Mouse (Mus musculus) neutrophil, adult 83 days (primary cell): Measurements from ENCODE around the gene Trpv6. TPM values are rescaled to one million over a fixed set of nuclear protein-coding genes. Genes with fewer than 3 reads are reported as not detected.

ENCODE experiments used
- total RNA-seq, 2 experiments: library from RNA; stranded (reverse); gene quantifications; one replicate each; pipeline ENCODE4 v1.2.4; 2023

Gene Trpv6
- not detected for total RNA-seq

DNA sequence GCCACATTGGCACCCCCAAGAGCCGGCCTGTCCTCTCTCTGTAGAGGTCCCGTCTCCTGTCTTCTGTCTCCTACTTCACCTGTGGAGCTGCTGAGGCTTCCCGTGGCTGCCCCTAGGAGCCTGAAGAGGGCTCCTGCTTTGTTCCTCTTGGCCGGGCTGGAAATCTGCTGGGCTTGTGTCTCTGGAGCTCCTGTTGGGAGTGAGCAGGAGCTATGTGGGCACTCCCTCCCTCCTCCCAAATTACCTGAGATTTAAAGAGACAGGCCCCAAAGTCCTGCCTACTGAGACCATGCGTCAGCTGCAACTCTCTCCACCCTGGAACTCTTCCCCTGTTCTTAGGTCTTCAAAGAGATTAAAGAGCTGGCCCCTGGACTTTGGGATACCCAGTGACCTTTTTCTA lies at the start of gene Trpv6:
TSS of gene Trpv6 (minus strand) at position 228 of the 400 bp plus-strand sequence.

DNA sequence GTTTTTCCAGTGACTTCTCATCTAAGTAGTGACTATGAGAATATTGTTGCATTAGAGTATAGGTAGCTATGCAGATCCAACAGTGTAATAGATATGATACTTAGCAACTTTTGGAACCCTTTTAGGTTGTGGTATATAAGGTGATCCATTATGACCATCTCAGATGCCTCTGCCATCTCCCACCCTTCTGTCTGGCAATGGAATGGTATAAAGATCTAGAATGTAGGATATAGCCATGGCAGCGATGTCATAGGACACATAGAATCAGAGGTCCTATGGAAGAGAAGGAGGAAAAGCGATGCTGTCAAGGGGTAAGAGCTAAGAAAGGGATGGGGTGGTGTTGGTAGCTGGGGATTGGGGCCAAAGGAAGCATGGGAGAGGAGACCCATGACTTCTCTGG lies 47.9 kb upstream of the Trpv6 start, which contains the start of gene Llcfc1:
TSS of gene Llcfc1 (plus strand) at position 301 of the 400 bp plus-strand sequence.

DNA sequence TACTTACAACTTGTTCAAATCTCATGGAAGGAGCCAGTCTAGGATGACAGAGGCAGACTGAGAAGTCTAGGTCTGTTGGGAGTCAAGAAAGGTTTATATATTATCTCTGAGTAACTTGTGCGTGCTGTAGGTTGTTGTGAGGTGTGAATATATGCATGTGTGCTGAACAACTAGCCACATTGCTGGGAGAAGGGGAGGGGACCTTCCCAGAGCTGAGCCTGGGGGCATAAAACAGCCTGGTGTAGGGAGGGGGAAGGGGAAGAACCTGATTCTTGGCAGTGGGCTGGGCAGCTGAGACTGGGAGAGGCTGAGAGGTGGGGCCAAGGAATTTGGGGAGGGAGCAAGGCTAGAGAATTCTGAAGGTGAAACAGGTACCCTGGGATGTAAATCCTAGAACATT lies 44.5 kb upstream of the Trpv6 start, which contains the start of gene Trpv5:
TSS of gene Trpv5 (minus strand) at position 101 of the 400 bp plus-strand sequence.

DNA sequence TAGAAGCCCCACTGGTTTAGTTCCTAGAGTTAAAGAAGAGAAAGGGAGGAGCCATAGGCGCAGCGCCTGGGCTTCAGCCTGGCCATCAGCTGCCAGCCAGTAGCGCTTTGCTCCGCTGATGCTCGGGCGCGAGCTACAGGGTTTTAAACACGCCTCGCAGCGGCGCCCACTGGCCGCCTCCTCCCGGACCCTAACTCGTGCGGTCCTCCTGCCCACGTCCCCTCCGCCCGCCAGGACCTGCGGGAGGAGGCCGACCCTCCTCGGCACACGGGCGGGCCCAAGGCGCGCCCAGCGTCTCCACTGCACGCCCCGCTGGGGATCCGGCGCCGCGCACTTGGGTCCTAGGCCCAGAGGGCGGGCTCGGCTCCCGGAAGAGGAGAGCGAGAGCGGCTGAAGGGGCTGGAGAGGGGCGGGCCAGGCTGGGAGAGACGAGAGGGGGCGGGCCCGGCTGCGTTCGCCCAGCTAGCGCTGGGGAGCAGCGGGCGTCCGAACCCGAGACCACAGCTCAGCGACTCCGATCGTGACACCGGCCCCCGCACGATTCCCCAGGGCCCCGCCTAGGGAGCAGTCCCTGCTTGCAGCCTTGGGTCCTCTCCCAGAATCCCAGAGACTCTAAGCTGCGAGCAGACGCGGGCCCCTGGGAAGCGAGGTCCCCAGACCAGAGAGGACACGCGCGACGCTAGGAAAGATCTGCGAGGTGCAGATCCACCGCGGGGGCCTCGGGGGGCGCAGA lies 31.0 kb downstream of the Trpv6 start, which contains the start of gene Ephb6:
TSS of gene Ephb6 (plus strand) at position 422 of the 733 bp plus-strand sequence.

Other genes with a start within 250 kb of the Trpv6 start
- gene Gm5771, start 244.0 kb downstream of the Trpv6 start, total RNA-seq = not detected
- not detected for gene Gm10334, start 190.3 kb downstream of the Trpv6 start, total RNA-seq
- not detected for gene Prss1, start 177.5 kb downstream of the Trpv6 start, total RNA-seq
- gene Prss2, start 114.6 kb downstream of the Trpv6 start, total RNA-seq = under 1 TPM in 1 of 2 experiments, not detected in 1; 0.53 TPM
- gene Ephb6, start 30.9 kb downstream of the Trpv6 start, total RNA-seq = 1 to 10 TPM in 1 of 2 experiments, under 1 TPM in 1; 0.20 to 1.5 TPM
- not detected for gene Trpv5, start 44.4 kb upstream of the Trpv6 start, total RNA-seq
- not detected for gene Llcfc1, start 48.0 kb upstream of the Trpv6 start, total RNA-seq
- 10 to 100 TPM; 32.9 to 46.7 TPM for gene Kel, start 67.9 kb upstream of the Trpv6 start, total RNA-seq
- gene Olfr459, start 138.8 kb upstream of the Trpv6 start, total RNA-seq = not detected
- not detected for gene Pip, start 211.1 kb upstream of the Trpv6 start, total RNA-seq
- not detected for gene Sval2, start 216.6 kb upstream of the Trpv6 start, total RNA-seq